Mouse (Mus musculus) testis, adult 2 months (tissue): Measurements from ENCODE around the gene Rcvrn.

Source experiments
- CTCF ChIP-seq: fragments of 200-500 bp; IDR thresholded peaks from 2 replicates; pipeline ENCODE4 v1.5.1; 2012; ENCODE audit warnings: low read depth, mild to moderate bottlenecking, inconsistent platforms, low read length, moderate library complexity; ENCODE audit not compliant: control insufficient read depth, insufficient read depth, insufficient replicate concordance
- POLR2A ChIP-seq: fragments of 200-500 bp; IDR thresholded peaks from 2 replicates; pipeline ENCODE4 v1.6.1; 2012; ENCODE audit warnings: low read depth, mild to moderate bottlenecking, inconsistent platforms, low read length, moderate library complexity; ENCODE audit not compliant: control insufficient read depth

GRCm38 (mm10) chr11:67694703-67695376 lies at the start of gene Rcvrn:
- TF ChIP-seq CTCF (no peak), POLR2A (no peak)
